Comparison of ENCODE assay signal across 19 mouse cellular contexts in genomic region chr5:91603787-91604439, GRCm38 (mm10).
A peak's percentile ranks its signal among the peaks of the same experiment; 100 is the strongest.
DNase-seq lines count a peak whose midpoint lies in the region; ATAC-seq and TF ChIP-seq lines count a peak whose summit lies in the region.
"Had no signal": no experiment of that assay in that cellular context is flagged by ENCODE, and none has a peak within 500 bp of the region (broad histone marks: within the 10 kb centered on the region; RNA-seq: fewer than 3 reads in every experiment).

No protein-coding gene starts in this region.

- 34% methylated on average over 12 of the region's 12 CpGs for WGBS in embryonic facial prominence, embryonic 12.5 days
- WGBS in limb, embryonic 13.5 days = 40% methylated on average over 12 of the region's 12 CpGs

- intact Hi-C loops in gastrocnemius, adult 2 months (cut with DNase I) = no loop called here

- no peaks in the 10 kb centered on the region for H3K9me3 ChIP-seq in embryonic facial prominence, embryonic 12.5 days
- no peaks in the 10 kb centered on the region for H3K9me3 ChIP-seq in limb, embryonic 13.5 days
- H3K9me3 ChIP-seq: heart, embryonic 10.5 days; neural tube, embryonic 13.5 days had no signal

- H3K27ac ChIP-seq in gastrocnemius, adult 2 months = peak overlapping the region; percentile 88
- H3K27ac ChIP-seq in embryonic facial prominence, embryonic 12.5 days = no peak overlapping the region
- no peak overlapping the region for H3K27ac ChIP-seq in limb, embryonic 13.5 days
- H3K27ac ChIP-seq: heart, embryonic 10.5 days had no signal

- H3K36me3 ChIP-seq in embryonic facial prominence, embryonic 12.5 days = no peaks in the 10 kb centered on the region
- no peaks in the 10 kb centered on the region for H3K36me3 ChIP-seq in limb, embryonic 13.5 days
- H3K36me3 ChIP-seq: neural tube, embryonic 13.5 days had no signal

- H3K9ac ChIP-seq in embryonic facial prominence, embryonic 12.5 days = no peak overlapping the region
- H3K9ac ChIP-seq in limb, embryonic 13.5 days = no peak overlapping the region
- H3K9ac ChIP-seq: neural tube, embryonic 13.5 days had no signal

- DNase-seq in gastrocnemius, adult 2 months = peak; percentile 70
- no peak for DNase-seq in gastrocnemius, postnatal 4 days (ENCODE audit: low spot score in 2 of 2)
- peak; percentile 10 for DNase-seq in kidney, postnatal 14 days
- no peak for DNase-seq in kidney, postnatal 10 days
- no peak for DNase-seq in liver
- no peak for DNase-seq in layer of hippocampus, adult 9-10 months (ENCODE audit: low spot score)
- DNase-seq: adrenal gland, postnatal 10 days; cerebellum, postnatal 14 days; heart, postnatal 36 days; kidney, adult 18-20 months; left cerebral cortex, postnatal 4 days; lung, adult 18-20 months; right cerebral cortex, adult 18-20 months had no signal

- TF ChIP-seq CTCF in gastrocnemius, adult 2 months (IDR thresholded peaks at IDR 0.05) = no peak

- peaks cover 12% of the 10 kb centered on the region; the same call in 1 of the 2 replicates for H3K4me1 ChIP-seq in embryonic facial prominence, embryonic 12.5 days
- peaks cover 18% of the 10 kb centered on the region for H3K4me1 ChIP-seq in limb, embryonic 13.5 days

- H3K4me3 ChIP-seq in gastrocnemius, adult 2 months = peak overlapping the region; percentile 62
- no peak overlapping the region for H3K4me3 ChIP-seq in embryonic facial prominence, embryonic 12.5 days
- no peak overlapping the region for H3K4me3 ChIP-seq in limb, embryonic 13.5 days
- H3K4me3 ChIP-seq: erythroblast, embryonic 14.5 days; heart, embryonic 10.5 days; neural tube, embryonic 13.5 days had no signal

- no peaks in the 10 kb centered on the region for H3K27me3 ChIP-seq in embryonic facial prominence, embryonic 12.5 days
- no peaks in the 10 kb centered on the region for H3K27me3 ChIP-seq in limb, embryonic 13.5 days
- H3K27me3 ChIP-seq: neural tube, embryonic 13.5 days had no signal

- ATAC-seq in embryonic facial prominence, embryonic 12.5 days (ENCODE audit: insufficient number of reproducible peaks, insufficient read depth, low FRiP score, low TSS enrichment) = peak; percentile 74; the same call in 1 of the 2 replicates
- ATAC-seq in limb, embryonic 13.5 days (ENCODE audit: low FRiP score, low read depth) = 0 out of 2 replicates have a peak, but pooled peaks have one; percentile 48
- ATAC-seq: midbrain, embryonic 16.5 days had no signal

- H3K4me2 ChIP-seq in embryonic facial prominence, embryonic 12.5 days (replicated peaks) = peak overlapping the region; percentile 25
- peak overlapping the region; percentile 30 for H3K4me2 ChIP-seq in limb, embryonic 13.5 days (replicated peaks)
- H3K4me2 ChIP-seq: neural tube, embryonic 13.5 days had no signal

Comparison
In these comparisons a context has a peak if more than half of its experiments do, and no peak if none do; other contexts are left out.
1. DNase-seq: peak in gastrocnemius, adult 2 months (single experiment) and kidney, postnatal 14 days (single experiment); none in gastrocnemius, postnatal 4 days (0 of 2), kidney, postnatal 10 days (single experiment), liver (single experiment) and layer of hippocampus, adult 9-10 months (single experiment).